Mouse (Mus musculus): ENCODE measurements at regions not wholly inside any gene's neighbourhood (a gene's known extent, or its start where the extent isn't known, plus 50 kb on each side); places are given as distances from the start of the nearest gene placed in this dataset.

- no peak for ATAC-seq (ENCODE audit: insufficient read depth, low read depth)
- no peak overlapping the region for H3K27ac ChIP-seq (ENCODE audit: low read depth)
- no peaks in the 10 kb centered on the region for H3K36me3 ChIP-seq (replicated peaks; ENCODE audit: control insufficient read depth, insufficient read depth, low read length)
- DNase-seq (ENCODE audit: low spot score): no peak
- no peaks in the 10 kb centered on the region for H3K9me3 ChIP-seq (replicated peaks; ENCODE audit: control insufficient read depth, low read length)
- no peak overlapping the region for H3K4me2 ChIP-seq (ENCODE audit: low read depth, low read length)
- H3K4me1 ChIP-seq (ENCODE audit: control insufficient read depth, insufficient read depth): peaks cover 3% of the 10 kb centered on the region
- 75% methylated on average over 9 of the region's 9 CpGs for WGBS
- no peak for TF ChIP-seq CTCF (IDR thresholded peaks at IDR 0.05; ENCODE audit: low read depth)
- no peak for TF ChIP-seq EP300 (IDR thresholded peaks at IDR 0.05; ENCODE audit: low read depth)
- no peak overlapping the region for H3K4me3 ChIP-seq (ENCODE audit: low read depth, low read length)
- no peaks in the 10 kb centered on the region for H3K27me3 ChIP-seq (ENCODE audit: control insufficient read depth, insufficient read depth, low read length)
- H3K9ac ChIP-seq (replicated peaks; ENCODE audit: low read depth, low read length): no peak overlapping the region
Measured at GRCm38 (mm10) chr15:67226900-67227299, 726.2 kb upstream of the Lrrc6 start.

Data from heart, postnatal 0 days (tissue).